Mouse (Mus musculus): Measurements from ENCODE around the gene Tmem190. TPM values are rescaled to one million over a fixed set of nuclear protein-coding genes. Genes with fewer than 3 reads are reported as not detected.
"Not testable (repeated sequence)": the region's sequence is repeated elsewhere in the genome, so short reads cannot be mapped to it uniquely, and the experiment has no call there.

Tmem190 gene
- polyA plus RNA-seq, 1 experiment, result not detected

DNA sequence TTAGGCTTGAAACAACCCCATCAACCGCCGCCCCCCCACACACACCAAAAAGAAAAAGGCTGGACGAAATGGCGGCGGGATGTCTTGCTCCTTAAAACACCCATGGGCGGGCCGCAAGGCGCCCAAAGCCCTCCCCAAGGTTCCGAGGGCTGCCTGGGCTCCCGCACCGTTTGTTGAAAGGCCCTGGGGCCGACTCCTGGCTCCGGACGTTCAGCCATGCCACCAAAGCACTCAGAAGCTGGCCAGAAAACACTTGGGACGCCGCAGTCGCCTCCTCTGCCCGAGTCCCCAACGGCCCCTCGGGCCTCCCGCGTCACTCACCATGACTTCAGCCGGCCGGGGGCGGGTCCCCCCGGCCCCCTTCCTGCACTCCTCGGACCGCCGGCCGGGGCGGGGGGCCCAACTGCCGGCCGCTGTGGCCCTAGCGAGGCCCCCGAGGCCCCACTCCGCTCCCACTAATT, 29.1 kb downstream of the Tmem190 start:
- TF ChIP-seq MYOD1 (IDR thresholded peaks at IDR 0.05; ENCODE audit: control insufficient read depth in 1 of 3, insufficient read length in 2 of 3, low read depth in 2 of 3) (no peak), CEBPB (IDR thresholded peaks at IDR 0.05; ENCODE audit: insufficient read depth, poor library complexity, severe bottlenecking) (no peak), USF1 (IDR thresholded peaks at IDR 0.05; ENCODE audit: low read depth) (no peak), E2F4 (IDR thresholded peaks at IDR 0.05; ENCODE audit: insufficient read depth) (no peak), TCF12 (IDR thresholded peaks at IDR 0.05; ENCODE audit: insufficient read depth, poor library complexity, severe bottlenecking) (no peak), TCF3 (IDR thresholded peaks at IDR 0.05; ENCODE audit: insufficient read length, low read depth) (no peak), POLR2AphosphoS2 (IDR thresholded peaks at IDR 0.05; ENCODE audit: insufficient read length, low read depth) (no peak), REST (IDR thresholded peaks at IDR 0.05; ENCODE audit: insufficient read depth, insufficient read length) (no peak), MAX (IDR thresholded peaks at IDR 0.05; ENCODE audit: low read depth) (no peak), POLR2A (IDR thresholded peaks at IDR 0.05; ENCODE audit: insufficient read length, low read depth) (no peak), SRF (IDR thresholded peaks at IDR 0.05; ENCODE audit: control insufficient read depth, insufficient read length, low read depth) (no peak), MYOG (IDR thresholded peaks at IDR 0.05; ENCODE audit: control insufficient read depth in 1 of 3, insufficient read depth in 1 of 3, insufficient read length in 2 of 3, low read depth in 2 of 3) (no peak)
- Histone ChIP-seq H3ac (ENCODE audit: control insufficient read depth, insufficient read length) (peak overlapping the region; percentile 86), H3K27me3 (ENCODE audit: control insufficient read depth, insufficient read depth, insufficient read length) (no peaks in the 10 kb centered on the region), H3K36me3 (ENCODE audit: control insufficient read depth, insufficient read depth) (peaks cover 21% of the 10 kb centered on the region), H3K79me2 (ENCODE audit: control insufficient read depth, insufficient read depth) (peaks cover 30% of the 10 kb centered on the region), H3K4me2 (ENCODE audit: low read depth) (peak overlapping the region; percentile 86), H3K4me3 (peak overlapping the region; percentile 93)

DNA sequence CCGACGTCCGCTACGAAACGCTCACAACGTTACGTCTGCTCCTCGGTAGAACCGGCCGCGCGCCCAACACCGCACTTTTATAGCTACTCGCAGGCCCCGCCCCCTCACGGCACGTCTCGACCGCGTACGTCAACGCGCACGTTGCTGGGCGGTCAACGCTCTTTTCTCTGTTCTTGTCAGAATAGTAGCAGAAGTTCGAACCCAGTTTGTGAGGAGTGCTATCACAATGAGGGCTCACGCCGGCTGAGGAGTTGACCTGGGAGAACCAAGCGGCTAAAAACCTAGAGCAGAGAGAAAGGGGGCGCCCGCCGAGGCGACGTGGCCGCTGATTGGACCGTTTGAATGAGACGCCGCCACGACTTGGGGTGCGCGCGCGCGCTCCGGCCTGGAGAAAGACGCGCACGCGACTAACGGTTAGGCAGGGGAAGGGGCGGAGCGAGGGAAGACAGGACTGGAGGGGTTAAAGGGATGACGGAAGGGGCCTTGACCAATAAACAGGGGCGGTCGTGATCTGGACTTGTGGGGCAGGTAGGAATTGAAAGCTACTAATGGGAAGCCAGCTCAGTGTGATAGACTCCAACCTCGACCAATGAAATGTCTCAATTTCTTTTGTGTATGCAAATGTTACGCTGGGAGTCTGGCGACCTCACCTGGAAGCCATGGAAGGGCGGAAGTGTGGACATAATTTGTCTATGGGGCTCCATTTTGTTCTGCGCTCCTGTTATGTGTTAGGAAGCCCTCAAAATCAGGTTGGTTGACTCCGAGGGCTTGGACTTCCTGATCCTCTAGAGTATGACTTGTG, 29.8 kb downstream of the Tmem190 start, which contains the start of gene Ube2s:
Gene Ube2s (minus strand): TSS at position 288 of the 802 bp plus-strand sequence.
- peak within 1 kb of the TSS; percentile 88 for H3K4me2 ChIP-seq (ENCODE audit: low read depth)
- H3K36me3 ChIP-seq (ENCODE audit: control insufficient read depth, insufficient read depth), result peaks cover 20% of the 10 kb centered on the region
- H3K4me3 ChIP-seq, result peak within 1 kb of the TSS; percentile 93
- TF ChIP-seq POLR2AphosphoS2 (IDR thresholded peaks at IDR 0.05; ENCODE audit: insufficient read length, low read depth) (peak; percentile 81), MYOG (IDR thresholded peaks at IDR 0.05; ENCODE audit: control insufficient read depth in 1 of 3, insufficient read depth in 1 of 3, insufficient read length in 2 of 3, low read depth in 2 of 3) (no peak), E2F4 (IDR thresholded peaks at IDR 0.05; ENCODE audit: insufficient read depth) (peak; percentile 90), POLR2A (IDR thresholded peaks at IDR 0.05; ENCODE audit: insufficient read length, low read depth) (peak; percentile 68)
- peak within 1 kb of the TSS; percentile 86 for H3ac ChIP-seq (ENCODE audit: control insufficient read depth, insufficient read length)
- H3K79me2 ChIP-seq (ENCODE audit: control insufficient read depth, insufficient read depth), result peaks cover 30% of the 10 kb centered on the region
- no peaks in the 10 kb centered on the region for H3K27me3 ChIP-seq (ENCODE audit: control insufficient read depth, insufficient read depth, insufficient read length)

DNA sequence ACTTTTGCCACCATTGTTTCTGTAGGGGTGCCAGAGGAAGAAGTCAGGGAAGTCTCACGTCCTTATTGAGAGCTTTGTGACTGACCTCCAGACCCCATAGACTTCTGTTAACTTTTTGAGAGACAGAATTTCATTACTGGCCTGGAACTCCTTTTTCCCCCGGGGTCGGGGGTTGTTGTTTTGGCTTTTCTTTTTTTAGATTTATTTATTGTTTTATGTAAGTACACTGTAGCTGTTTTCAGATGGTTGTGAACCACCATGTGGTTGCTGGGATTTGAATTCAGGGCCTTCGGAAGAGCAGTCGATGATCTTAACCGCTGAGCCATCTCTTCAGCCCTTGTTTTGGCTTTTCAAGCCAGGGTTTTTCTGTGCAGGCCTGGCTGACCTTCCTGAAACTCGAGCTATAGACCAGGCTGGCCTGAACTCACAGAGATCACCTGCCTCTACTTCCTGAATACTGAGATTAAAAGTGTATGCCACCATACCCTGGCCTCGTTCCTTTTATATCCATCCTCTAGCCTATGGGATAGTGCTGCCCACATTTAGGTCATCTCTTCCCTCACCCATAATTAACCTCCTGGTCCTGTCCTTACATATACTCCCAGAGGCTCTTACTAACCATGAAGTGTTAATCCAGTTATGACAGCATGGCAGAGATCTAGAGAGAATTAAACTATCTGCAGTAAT, 30.5 kb downstream of the Tmem190 start:
- Histone ChIP-seq H3K79me2 (ENCODE audit: control insufficient read depth, insufficient read depth) (peaks cover 30% of the 10 kb centered on the region), H3K36me3 (ENCODE audit: control insufficient read depth, insufficient read depth) (peaks cover 18% of the 10 kb centered on the region), H3K4me2 (ENCODE audit: low read depth) (peak overlapping the region; percentile 88), H3K4me3 (peak overlapping the region; percentile 93), H3K27me3 (ENCODE audit: control insufficient read depth, insufficient read depth, insufficient read length) (no peaks in the 10 kb centered on the region), H3ac (ENCODE audit: control insufficient read depth, insufficient read length) (peak overlapping the region; percentile 86)
- TF ChIP-seq REST (IDR thresholded peaks at IDR 0.05; ENCODE audit: insufficient read depth, insufficient read length) (no peak), TCF3 (IDR thresholded peaks at IDR 0.05; ENCODE audit: insufficient read length, low read depth) (no peak), MAX (IDR thresholded peaks at IDR 0.05; ENCODE audit: low read depth) (no peak), E2F4 (IDR thresholded peaks at IDR 0.05; ENCODE audit: insufficient read depth) (no peak), SRF (IDR thresholded peaks at IDR 0.05; ENCODE audit: control insufficient read depth, insufficient read length, low read depth) (no peak), TCF12 (IDR thresholded peaks at IDR 0.05; ENCODE audit: insufficient read depth, poor library complexity, severe bottlenecking) (no peak), USF1 (IDR thresholded peaks at IDR 0.05; ENCODE audit: low read depth) (no peak), MYOG (IDR thresholded peaks at IDR 0.05; ENCODE audit: control insufficient read depth in 1 of 3, insufficient read depth in 1 of 3, insufficient read length in 2 of 3, low read depth in 2 of 3) (no peak), POLR2A (IDR thresholded peaks at IDR 0.05; ENCODE audit: insufficient read length, low read depth) (no peak), CEBPB (IDR thresholded peaks at IDR 0.05; ENCODE audit: insufficient read depth, poor library complexity, severe bottlenecking) (no peak), POLR2AphosphoS2 (IDR thresholded peaks at IDR 0.05; ENCODE audit: insufficient read length, low read depth) (no peak), MYOD1 (IDR thresholded peaks at IDR 0.05; ENCODE audit: control insufficient read depth in 1 of 3, insufficient read length in 2 of 3, low read depth in 2 of 3) (no peak)

DNA sequence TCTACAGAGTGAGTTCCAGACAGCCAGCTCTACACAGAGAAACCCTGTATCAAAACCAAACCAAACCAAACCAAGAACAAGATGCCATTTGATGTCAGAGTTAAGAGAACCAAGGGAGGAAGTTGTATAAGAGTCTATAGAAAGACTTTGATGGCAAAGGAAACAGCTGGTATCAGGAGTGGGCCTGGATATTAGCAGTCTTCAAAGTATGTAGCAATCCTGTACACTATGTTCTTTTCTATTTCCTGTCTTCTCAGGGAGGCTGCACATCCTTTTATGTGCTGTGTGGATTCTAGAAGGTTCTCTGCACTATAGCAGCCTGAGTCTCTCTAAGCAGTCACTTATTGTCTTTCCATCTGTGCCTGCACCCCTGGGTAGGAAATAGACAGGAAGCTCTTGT, 33.8 kb downstream of the Tmem190 start:
- Histone ChIP-seq H3K4me2 (ENCODE audit: low read depth) (no peak overlapping the region), H3ac (ENCODE audit: control insufficient read depth, insufficient read length) (no peak overlapping the region), H3K79me2 (ENCODE audit: control insufficient read depth, insufficient read depth) (peaks cover 5% of the 10 kb centered on the region), H3K36me3 (ENCODE audit: control insufficient read depth, insufficient read depth) (no peaks in the 10 kb centered on the region), H3K27me3 (ENCODE audit: control insufficient read depth, insufficient read depth, insufficient read length) (no peaks in the 10 kb centered on the region), H3K4me3 (no peak overlapping the region)
- no peak for TF ChIP-seq REST (IDR thresholded peaks at IDR 0.05; ENCODE audit: insufficient read depth, insufficient read length)
- TF ChIP-seq TCF3 (IDR thresholded peaks at IDR 0.05; ENCODE audit: insufficient read length, low read depth), result no peak
- TF ChIP-seq TCF12 (IDR thresholded peaks at IDR 0.05; ENCODE audit: insufficient read depth, poor library complexity, severe bottlenecking), result no peak
- no peak for TF ChIP-seq E2F4 (IDR thresholded peaks at IDR 0.05; ENCODE audit: insufficient read depth)
- TF ChIP-seq SRF (IDR thresholded peaks at IDR 0.05; ENCODE audit: control insufficient read depth, insufficient read length, low read depth), result no peak
- no peak for TF ChIP-seq MYOG (IDR thresholded peaks at IDR 0.05; ENCODE audit: control insufficient read depth in 1 of 3, insufficient read depth in 1 of 3, insufficient read length in 2 of 3, low read depth in 2 of 3)
- TF ChIP-seq USF1 (IDR thresholded peaks at IDR 0.05; ENCODE audit: low read depth), result no peak
- TF ChIP-seq POLR2AphosphoS2 (IDR thresholded peaks at IDR 0.05; ENCODE audit: insufficient read length, low read depth), result no peak
- TF ChIP-seq MAX (IDR thresholded peaks at IDR 0.05; ENCODE audit: low read depth), result no peak
- no peak for TF ChIP-seq CEBPB (IDR thresholded peaks at IDR 0.05; ENCODE audit: insufficient read depth, poor library complexity, severe bottlenecking)
- no peak for TF ChIP-seq MYOD1 (IDR thresholded peaks at IDR 0.05; ENCODE audit: control insufficient read depth in 1 of 3, insufficient read length in 2 of 3, low read depth in 2 of 3)
- no peak for TF ChIP-seq POLR2A (IDR thresholded peaks at IDR 0.05; ENCODE audit: insufficient read length, low read depth)

DNA sequence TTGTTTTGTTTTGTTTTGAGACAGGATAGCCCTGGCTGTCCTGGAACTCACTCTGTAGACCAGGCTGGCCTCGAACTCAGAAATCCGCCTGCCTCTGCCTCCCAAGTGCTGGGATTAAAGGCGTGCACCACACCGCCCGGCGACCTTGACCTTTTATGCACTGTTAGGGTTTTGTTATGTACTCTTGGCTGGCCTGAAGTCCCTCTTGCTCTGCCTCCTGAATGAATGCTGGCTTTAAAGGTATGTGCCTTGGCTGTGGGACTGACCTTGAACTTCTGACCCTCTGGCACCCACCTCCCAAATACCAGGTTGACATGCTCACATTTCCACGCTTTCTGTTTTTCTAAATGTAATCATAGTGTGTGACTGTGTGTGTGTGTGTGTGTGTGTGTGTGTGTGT, 38.2 kb downstream of the Tmem190 start:
- H3K4me2 ChIP-seq (ENCODE audit: low read depth); H3ac ChIP-seq (ENCODE audit: control insufficient read depth, insufficient read length); H3K27me3 ChIP-seq (ENCODE audit: control insufficient read depth, insufficient read depth, insufficient read length); H3K4me3 ChIP-seq; H3K36me3 ChIP-seq (ENCODE audit: control insufficient read depth, insufficient read depth); H3K79me2 ChIP-seq (ENCODE audit: control insufficient read depth, insufficient read depth): not testable (repeated sequence)
